Mouse (Mus musculus) left cerebral cortex, adult 18-20 months (tissue): ENCODE measurements around the gene Vmn1r193. TPM values are rescaled to one million over a fixed set of nuclear protein-coding genes. Genes with fewer than 3 reads are reported as not detected.
"Not testable (repeated sequence)": the region's sequence is repeated elsewhere in the genome, so short reads cannot be mapped to it uniquely, and the experiment has no call there.

Experiments
- DNase-seq, 2 experiments: peaks; one replicate each; pipeline ENCODE4 v3.0.0; 2021 to 2022; ENCODE audit warnings: low spot score in 2 of 2, mixed read lengths in 1 of 2
- long read RNA-seq, 2 experiments: library from polyadenylated mRNA; stranded (forward); transcript quantifications; one replicate each; pipeline ENCODE4 v2.0.0; 2021
- microRNA-seq, 2 experiments: library from miRNA; unstranded; fragments of <30 nt; microRNA quantifications; one replicate each; pipeline ENCODE4 v1.2.0; 2021
- total RNA-seq, 2 experiments: library from RNA; stranded (reverse); gene quantifications; 2 replicates each; pipeline ENCODE4 v1.2.3; 2021

Vmn1r193 gene
- not detected for total RNA-seq
- long read RNA-seq, experiment 1 = 0 reads
- long read RNA-seq, experiment 2 = 0 reads

DNA sequence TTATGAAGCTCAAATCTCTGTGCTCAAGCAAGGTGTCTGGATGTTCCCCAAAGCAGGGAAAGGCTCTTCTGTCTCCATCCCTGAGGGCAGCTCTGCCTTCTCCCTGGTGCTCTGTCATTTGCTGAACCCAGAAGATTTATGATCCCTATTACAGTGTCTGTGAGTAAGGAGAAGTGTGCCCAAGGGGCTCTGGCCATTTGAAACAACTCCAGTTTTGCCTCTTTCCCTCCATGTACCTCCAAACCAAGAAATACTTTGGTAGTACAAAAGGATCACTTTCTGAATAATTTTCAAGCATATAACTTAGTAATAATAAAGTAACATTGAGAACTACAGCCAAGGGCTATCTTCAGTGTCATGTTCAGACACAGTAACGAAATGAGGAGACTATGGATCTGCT is at the start of gene Vmn1r193:
Gene Vmn1r193 (minus strand): TSS at position 101 of the 400 bp plus-strand sequence.
- not testable (repeated sequence) for DNase-seq

DNA sequence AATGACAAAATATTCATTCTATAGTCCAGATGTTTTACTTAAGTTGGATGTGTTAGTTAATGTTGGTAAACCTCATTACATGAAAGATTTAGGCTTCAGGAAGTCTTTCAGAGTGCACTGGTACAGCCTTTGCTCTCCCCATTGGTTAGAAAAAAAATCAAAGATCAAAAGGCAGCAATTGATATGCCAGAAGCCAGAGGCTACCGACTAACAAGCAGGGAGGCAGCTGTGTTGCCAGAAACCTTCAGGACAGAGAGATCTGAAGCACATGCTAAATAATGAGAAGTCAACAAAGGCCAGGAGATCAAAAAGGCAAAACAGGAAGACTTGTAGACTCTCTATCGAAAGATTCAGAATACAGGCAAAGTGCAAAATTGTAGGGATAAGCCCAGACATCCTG is 48.8 kb upstream of the Vmn1r193 start:
- no peak for DNase-seq

DNA sequence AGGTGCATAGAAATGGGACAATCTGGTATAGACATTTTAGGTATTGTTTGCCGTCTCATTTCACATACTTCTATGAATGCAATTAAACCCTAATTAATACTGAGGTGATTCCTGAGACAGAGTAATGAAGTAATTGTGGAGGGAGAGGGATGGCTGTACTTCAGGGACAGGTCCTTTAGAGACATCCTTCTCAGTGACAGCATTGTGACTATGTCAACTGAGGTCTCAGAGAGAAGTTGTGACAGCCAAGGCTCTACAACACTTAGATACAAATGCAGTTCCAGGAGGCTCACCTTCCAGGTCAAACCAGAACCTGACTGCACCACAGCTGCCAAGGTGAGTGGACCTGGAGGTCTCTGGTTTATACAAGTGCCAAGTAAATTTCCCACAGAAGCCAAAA is 47.3 kb upstream of the Vmn1r193 start, which contains the start of gene Vmn1r195:
Gene Vmn1r195 (plus strand): TSS at position 301 of the 400 bp plus-strand sequence.
- DNase-seq = not testable (repeated sequence)

DNA sequence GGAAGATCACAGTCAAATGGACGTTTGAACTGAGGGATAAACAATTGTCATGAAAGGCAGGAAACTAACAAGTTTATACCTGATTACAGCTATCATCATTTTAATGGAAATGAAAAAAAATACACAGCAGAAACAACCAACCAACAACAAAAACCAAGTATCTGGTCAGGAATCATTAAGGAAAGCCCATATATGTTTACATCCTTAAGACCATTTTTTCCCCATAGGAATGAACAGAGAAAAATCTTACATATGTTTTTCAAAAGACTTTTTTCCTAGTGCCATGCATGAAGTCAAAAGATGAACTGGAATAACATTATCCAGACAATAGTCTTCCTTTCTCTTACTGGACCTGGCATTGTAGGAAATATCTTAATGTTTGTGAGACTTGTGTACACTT is 21.0 kb upstream of the Vmn1r193 start, which contains the start of gene Vmn1r194:
Gene Vmn1r194 (plus strand): TSS at position 301 of the 400 bp plus-strand sequence.
- no peak for DNase-seq

DNA sequence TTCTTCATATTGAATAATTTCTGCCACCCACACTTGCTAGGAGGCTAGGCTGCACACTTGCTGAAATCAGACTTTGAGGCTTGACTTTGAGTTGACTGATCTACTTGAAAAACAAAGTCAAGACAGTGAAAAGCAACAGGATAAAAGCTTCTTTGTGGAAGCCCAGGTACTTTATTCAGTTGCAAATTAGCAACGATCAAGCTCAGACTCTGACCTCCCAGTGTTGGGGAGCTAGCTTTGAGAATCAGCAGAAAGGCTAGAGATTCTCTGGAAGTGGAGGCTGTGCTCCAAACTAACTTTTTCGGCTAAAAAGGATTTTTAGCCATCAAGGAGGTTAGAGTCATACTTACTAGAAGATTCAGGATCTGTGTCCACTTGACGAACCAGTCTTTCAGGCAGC is 30.2 kb downstream of the Vmn1r193 start:
- DNase-seq = not testable (repeated sequence)

DNA sequence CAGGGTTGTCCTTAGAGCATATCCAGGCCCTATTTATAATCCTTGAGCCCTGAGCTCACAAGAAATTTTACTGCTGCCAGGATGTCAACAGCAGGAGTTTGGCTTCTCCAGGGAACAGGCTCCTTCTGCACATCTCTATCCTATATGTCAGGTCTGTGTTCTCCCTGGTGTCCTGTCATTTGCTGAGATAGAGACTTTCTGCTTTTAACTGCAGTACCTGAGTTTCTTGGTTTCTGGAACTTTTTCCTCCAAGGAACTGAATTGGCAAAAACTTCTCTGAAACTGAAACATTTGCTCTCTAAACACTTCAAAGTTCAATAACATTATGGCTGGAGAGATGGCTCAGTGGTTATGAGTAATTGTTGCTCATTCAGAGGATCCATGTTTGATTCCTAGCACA is 31.9 kb downstream of the Vmn1r193 start, which contains the start of gene Vmn1r192:
Gene Vmn1r192 (minus strand): TSS at position 101 of the 400 bp plus-strand sequence.
- DNase-seq = no peak

DNA sequence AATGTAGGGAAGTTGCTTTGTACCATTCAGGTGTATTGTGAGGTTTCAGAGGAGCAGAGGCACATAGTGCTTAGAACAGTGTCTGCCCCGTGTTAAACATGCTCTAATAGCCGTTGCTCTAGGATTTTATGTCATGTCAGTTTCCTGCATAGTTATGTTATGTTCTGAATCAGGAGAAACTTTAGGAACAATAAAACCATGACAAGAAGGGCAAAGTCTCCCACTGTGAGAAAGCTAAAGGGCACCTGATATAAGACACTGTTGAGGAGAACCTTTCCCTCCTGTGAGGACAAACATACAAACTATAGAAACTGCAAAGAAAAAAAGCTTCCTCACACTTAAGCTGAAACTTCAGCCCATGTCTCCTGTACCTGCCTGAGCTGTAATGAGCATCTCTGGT is 32.6 kb downstream of the Vmn1r193 start:
- no peak for DNase-seq

DNA sequence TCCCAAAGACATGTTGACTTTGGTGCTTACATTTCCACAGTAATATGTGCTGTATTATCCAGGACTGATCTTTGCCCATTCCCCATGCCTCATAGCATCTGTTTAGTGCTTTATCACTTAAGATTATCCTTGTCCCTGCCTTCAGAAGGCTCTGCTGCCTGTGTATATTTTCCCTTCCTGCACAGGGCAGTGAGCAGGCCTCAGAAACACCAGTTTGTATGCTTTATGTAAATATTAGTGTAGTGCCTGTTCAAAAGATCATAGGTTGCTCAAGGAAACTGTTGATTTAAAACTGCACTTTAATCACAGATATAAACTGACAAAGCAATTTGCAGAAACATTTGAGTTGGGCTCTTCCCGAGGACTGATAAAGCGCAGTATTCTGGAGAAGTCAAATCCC is 33.6 kb downstream of the Vmn1r193 start:
- DNase-seq = no peak

DNA sequence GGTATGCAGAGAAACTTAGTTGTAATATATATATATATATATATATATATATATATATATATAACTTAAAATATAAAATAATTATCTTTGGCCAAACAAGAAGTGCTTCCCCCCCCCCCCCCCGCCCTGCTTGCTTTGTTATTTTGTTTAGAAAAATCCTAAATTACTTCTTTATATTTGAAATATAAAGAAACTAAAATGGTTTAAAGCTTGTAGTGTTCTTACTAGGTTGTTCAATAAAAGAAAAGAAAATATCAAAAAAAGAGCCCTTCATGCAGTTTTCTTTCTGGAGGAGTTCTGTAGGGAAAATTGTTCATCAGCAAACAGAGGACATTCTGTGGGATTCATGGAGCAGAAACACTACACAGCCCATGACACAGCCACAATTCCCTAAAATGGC is 39.1 kb downstream of the Vmn1r193 start, which contains the start of gene Vmn1r191:
Gene Vmn1r191 (minus strand): TSS at position 101 of the 400 bp plus-strand sequence.
- no peak for DNase-seq

DNA sequence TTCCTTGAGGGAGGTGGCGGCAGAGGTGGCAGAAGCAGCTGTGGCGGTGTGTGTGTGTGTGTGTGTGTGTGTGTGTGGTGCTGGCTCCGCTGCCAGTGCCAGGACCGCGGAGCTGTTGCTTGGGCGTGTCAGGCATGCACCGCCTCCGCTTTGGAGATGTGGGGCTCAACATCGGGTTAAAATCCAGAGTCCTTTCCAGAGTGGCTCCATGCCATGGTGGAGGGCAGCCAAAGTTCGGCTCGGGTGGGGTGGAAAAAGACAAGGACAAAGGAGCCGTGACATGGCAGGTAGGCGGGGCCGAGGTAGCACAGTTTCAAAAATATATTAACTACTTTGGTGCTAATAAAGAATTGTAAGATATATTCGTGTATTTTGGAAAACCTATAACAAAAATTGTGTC is 54.5 kb downstream of the Vmn1r193 start:
- DNase-seq = no peak

Small RNA genes within 50 kb of the gene (microRNA-seq; reads per million reads assigned to microRNA genes)
- gene Gm23282 (0 reads per million in 2 experiments), gene Gm25084 (0 reads per million in 2 experiments)

Other genes starting within 250 kb of the Vmn1r193 start
- gene Pom121l2, start 242.0 kb downstream of the Vmn1r193 start, total RNA-seq = not detected
- gene Prss16, start 213.4 kb downstream of the Vmn1r193 start, total RNA-seq = 1 to 10 TPM in 1 of 2 experiments, under 1 TPM in 1; 0.35 to 1.2 TPM
- 10 to 100 TPM; 24.4 to 38.7 TPM for gene Hist1h2ah, start 187.6 kb downstream of the Vmn1r193 start, total RNA-seq
- gene Hist1h2bk, start 187.3 kb downstream of the Vmn1r193 start, total RNA-seq = 10 to 100 TPM; 14.5 to 16.1 TPM
- 10 to 100 TPM; 71.8 to 81.6 TPM for gene Hist1h4i, start 181.8 kb downstream of the Vmn1r193 start, total RNA-seq
- 10 to 100 TPM in 1 of 2 experiments, 1 to 10 TPM in 1; 7.5 to 13.7 TPM for gene Hist1h2ag, start 180.2 kb downstream of the Vmn1r193 start, total RNA-seq
- 10 to 100 TPM in 1 of 2 experiments, 1 to 10 TPM in 1; 9.3 to 11.7 TPM for gene Hist1h2bj, start 179.9 kb downstream of the Vmn1r193 start, total RNA-seq
- gene Vmn1r188, start 138.7 kb downstream of the Vmn1r193 start, total RNA-seq = not detected
- not detected for gene Vmn1r189, start 117.3 kb downstream of the Vmn1r193 start, total RNA-seq
- gene Vmn1r191, start 39.2 kb downstream of the Vmn1r193 start, total RNA-seq = not detected
- gene Vmn1r192, start 32.0 kb downstream of the Vmn1r193 start, total RNA-seq = not detected
- gene Vmn1r194, start 21.1 kb upstream of the Vmn1r193 start, total RNA-seq = not detected
- gene Vmn1r195, start 47.4 kb upstream of the Vmn1r193 start, total RNA-seq = not detected
- gene Vmn1r196, start 66.8 kb upstream of the Vmn1r193 start, total RNA-seq = not detected
- gene Vmn1r197, start 101.4 kb upstream of the Vmn1r193 start, total RNA-seq = not detected
- gene Vmn1r198, start 127.2 kb upstream of the Vmn1r193 start, total RNA-seq = not detected
- not detected for gene Vmn1r199, start 156.7 kb upstream of the Vmn1r193 start, total RNA-seq
- not detected for gene Vmn1r200, start 167.2 kb upstream of the Vmn1r193 start, total RNA-seq
- not detected for gene Vmn1r201, start 248.8 kb upstream of the Vmn1r193 start, total RNA-seq